ENCODE assay signal across 14 mouse cellular contexts in genomic region chr1:136868955-136869354, GRCm38 (mm10).
DNase-seq lines count a peak whose midpoint lies in the region; ATAC-seq and TF ChIP-seq lines count a peak whose summit lies in the region.
"Had no signal": no experiment of that assay in that cellular context is flagged by ENCODE, and none has a peak within 500 bp of the region (broad histone marks: within the 10 kb centered on the region; RNA-seq: fewer than 3 reads in every experiment).

No protein-coding gene starts in this region.

- intact Hi-C loops in heart, postnatal 36 days (cut with DNase I): loop anchor here (5.0 kb wide), 1 partner anchor 37 kb away; no protein-coding TSS in a partner anchor

- WGBS in limb, embryonic 14.5 days: 42% methylated on average over 6 of the region's 6 CpGs
- 84% methylated on average over 6 of the region's 6 CpGs for WGBS in limb, embryonic 10.5 days
- WGBS in heart, embryonic 11.5 days (ENCODE audit: insufficient replicate concordance): 23% methylated on average over 6 of the region's 6 CpGs
- WGBS in liver, embryonic 11.5 days: 66% methylated on average over 6 of the region's 6 CpGs
- 76% methylated on average over 6 of the region's 6 CpGs for WGBS in midbrain, embryonic 13.5 days

- ATAC-seq in limb, embryonic 14.5 days (ENCODE audit: low FRiP score, low read depth): no peak
- no peak for ATAC-seq in heart, embryonic 11.5 days (replicated peaks; ENCODE audit: insufficient number of reproducible peaks, low FRiP score, low TSS enrichment)
- no peak for ATAC-seq in liver, embryonic 11.5 days (replicated peaks; ENCODE audit: low FRiP score)
- no peak for ATAC-seq in midbrain, embryonic 13.5 days
- ATAC-seq: hindbrain, embryonic 16.5 days had no signal

- H3K4me3 ChIP-seq in limb, embryonic 14.5 days (replicated peaks; ENCODE audit: low read length): no peak overlapping the region
- no peak overlapping the region for H3K4me3 ChIP-seq in limb, embryonic 10.5 days
- H3K4me3 ChIP-seq in heart, embryonic 11.5 days (ENCODE audit: low read depth, low read length): no peak overlapping the region
- H3K4me3 ChIP-seq in liver, embryonic 11.5 days (ENCODE audit: low read depth, low read length): no peak overlapping the region
- H3K4me3 ChIP-seq in midbrain, embryonic 13.5 days (replicated peaks): no peak overlapping the region
- H3K4me3 ChIP-seq: embryonic facial prominence, embryonic 12.5 days; forebrain, embryonic 10.5 days; neural tube, embryonic 12.5 days had no signal

- H3K36me3 ChIP-seq in limb, embryonic 14.5 days (ENCODE audit: control insufficient read depth, insufficient read depth, low read length): no peaks in the 10 kb centered on the region
- no peaks in the 10 kb centered on the region for H3K36me3 ChIP-seq in limb, embryonic 10.5 days
- no peaks in the 10 kb centered on the region for H3K36me3 ChIP-seq in heart, embryonic 11.5 days (ENCODE audit: control insufficient read depth, insufficient read depth, low read length)
- no peaks in the 10 kb centered on the region for H3K36me3 ChIP-seq in liver, embryonic 11.5 days (ENCODE audit: control insufficient read depth, insufficient read depth, low read length)
- H3K36me3 ChIP-seq in midbrain, embryonic 13.5 days: no peaks in the 10 kb centered on the region
- H3K36me3 ChIP-seq: embryonic facial prominence, embryonic 12.5 days; forebrain, embryonic 10.5 days; neural tube, embryonic 12.5 days had no signal

- no peak for TF ChIP-seq POLR2A in limb, embryonic 14.5 days (IDR thresholded peaks at IDR 0.05; ENCODE audit: borderline replicate concordance, extremely low read depth, insufficient read depth, insufficient read length)

- no peaks in the 10 kb centered on the region for H3K9me3 ChIP-seq in limb, embryonic 14.5 days (ENCODE audit: control insufficient read depth, low read length)
- H3K9me3 ChIP-seq in limb, embryonic 10.5 days (replicated peaks): no peaks in the 10 kb centered on the region
- H3K9me3 ChIP-seq in heart, embryonic 11.5 days (replicated peaks; ENCODE audit: control insufficient read depth, low read length): no peaks in the 10 kb centered on the region
- no peaks in the 10 kb centered on the region for H3K9me3 ChIP-seq in liver, embryonic 11.5 days (ENCODE audit: control insufficient read depth, low read length)
- H3K9me3 ChIP-seq in midbrain, embryonic 13.5 days: no peaks in the 10 kb centered on the region
- H3K9me3 ChIP-seq: embryonic facial prominence, embryonic 12.5 days; forebrain, embryonic 10.5 days; neural tube, embryonic 12.5 days had no signal

- no peaks in the 10 kb centered on the region for H3K4me1 ChIP-seq in limb, embryonic 14.5 days (ENCODE audit: control insufficient read depth, insufficient read depth, low read length)
- H3K4me1 ChIP-seq in limb, embryonic 10.5 days: no peaks in the 10 kb centered on the region
- H3K4me1 ChIP-seq in heart, embryonic 11.5 days (ENCODE audit: control insufficient read depth, insufficient read depth, low read length): peaks cover 11% of the 10 kb centered on the region; the same call in 1 of the 2 replicates
- no peaks in the 10 kb centered on the region for H3K4me1 ChIP-seq in liver, embryonic 11.5 days (replicated peaks; ENCODE audit: control insufficient read depth, insufficient read depth, low read length)
- H3K4me1 ChIP-seq in midbrain, embryonic 13.5 days (replicated peaks): no peaks in the 10 kb centered on the region
- H3K4me1 ChIP-seq: forebrain, embryonic 10.5 days; neural tube, embryonic 12.5 days had no signal

- peak; percentile 3 for DNase-seq in gastrocnemius, adult 18-20 months (ENCODE audit: low spot score)
- no peak for DNase-seq in gastrocnemius, adult 8-10 months (ENCODE audit: low spot score in 2 of 2)
- DNase-seq in limb, embryonic 14.5 days (ENCODE audit: low spot score): peak; percentile 57
- DNase-seq in limb, embryonic 10.5 days (ENCODE audit: low spot score): no peak
- DNase-seq in heart, postnatal 36 days: peak; percentile 4 to 50
- no peak for DNase-seq in liver, embryonic 11.5 days (ENCODE audit: low spot score)
- DNase-seq: right cerebral cortex, postnatal 14 days; thymus, adult 18-20 months had no signal

- H3K9ac ChIP-seq in limb, embryonic 14.5 days (ENCODE audit: low read depth, low read length, severe bottlenecking): no peak overlapping the region
- no peak overlapping the region for H3K9ac ChIP-seq in heart, embryonic 11.5 days (ENCODE audit: low read depth, low read length)
- H3K9ac ChIP-seq in liver, embryonic 11.5 days (ENCODE audit: low read depth, low read length): no peak overlapping the region
- H3K9ac ChIP-seq in midbrain, embryonic 13.5 days (replicated peaks): no peak overlapping the region
- H3K9ac ChIP-seq: embryonic facial prominence, embryonic 12.5 days; neural tube, embryonic 12.5 days had no signal

- no peak overlapping the region for H3K27ac ChIP-seq in limb, embryonic 14.5 days (replicated peaks; ENCODE audit: low read depth, low read length)
- H3K27ac ChIP-seq in limb, embryonic 10.5 days: no peak overlapping the region
- peak overlapping the region; percentile 32 for H3K27ac ChIP-seq in heart, embryonic 11.5 days (ENCODE audit: low read depth, low read length)
- no peak overlapping the region for H3K27ac ChIP-seq in liver, embryonic 11.5 days (ENCODE audit: low read depth, low read length)
- no peak overlapping the region for H3K27ac ChIP-seq in midbrain, embryonic 13.5 days
- H3K27ac ChIP-seq: embryonic facial prominence, embryonic 12.5 days; forebrain, embryonic 10.5 days; neural tube, embryonic 12.5 days had no signal

- H3K27me3 ChIP-seq in limb, embryonic 14.5 days (ENCODE audit: control insufficient read depth, insufficient read depth, low read length): no peaks in the 10 kb centered on the region
- H3K27me3 ChIP-seq in limb, embryonic 10.5 days (ENCODE audit: low read depth, poor library complexity, severe bottlenecking): no peaks in the 10 kb centered on the region
- H3K27me3 ChIP-seq in heart, embryonic 11.5 days (ENCODE audit: control insufficient read depth, insufficient read depth, low read length): no peaks in the 10 kb centered on the region
- H3K27me3 ChIP-seq in liver, embryonic 11.5 days (replicated peaks; ENCODE audit: control insufficient read depth, insufficient read depth, low read length): no peaks in the 10 kb centered on the region
- H3K27me3 ChIP-seq in midbrain, embryonic 13.5 days: no peaks in the 10 kb centered on the region
- H3K27me3 ChIP-seq: embryonic facial prominence, embryonic 12.5 days; neural tube, embryonic 12.5 days had no signal

- no peak overlapping the region for H3K4me2 ChIP-seq in limb, embryonic 14.5 days (replicated peaks; ENCODE audit: low read depth, low read length, severe bottlenecking)
- peak overlapping the region; percentile 33 for H3K4me2 ChIP-seq in heart, embryonic 11.5 days
- no peak overlapping the region for H3K4me2 ChIP-seq in liver, embryonic 11.5 days
- no peak overlapping the region for H3K4me2 ChIP-seq in midbrain, embryonic 13.5 days (replicated peaks)
- H3K4me2 ChIP-seq: embryonic facial prominence, embryonic 12.5 days; neural tube, embryonic 12.5 days had no signal

Comparison
In these comparisons a context has a peak if more than half of its experiments do, and no peak if none do; other contexts are left out.
1. DNase-seq: peak in gastrocnemius, adult 18-20 months (single experiment), limb, embryonic 14.5 days (single experiment) and heart, postnatal 36 days (2 of 2); none in gastrocnemius, adult 8-10 months (0 of 2), limb, embryonic 10.5 days (single experiment) and liver, embryonic 11.5 days (single experiment).